Mouse (Mus musculus): ENCODE data around the gene Krtap5-2. TPM values are rescaled to one million over a fixed set of nuclear protein-coding genes. Genes with fewer than 3 reads are reported as not detected.
"Not testable (repeated sequence)": the region's sequence is repeated elsewhere in the genome, so short reads cannot be mapped to it uniquely, and the experiment has no call there.

The Krtap5-2 gene
- total RNA-seq, 2 experiments from 2014 or later, result not detected

GRCm38 (mm10) chr7:142140696-142141095, 35.1 kb downstream of the Krtap5-2 start:
- DNase-seq (ENCODE audit: low spot score in 2 of 2), result no peak

GRCm38 (mm10) chr7:142135934-142136333, 39.9 kb downstream of the Krtap5-2 start, which contains the start of gene Gm39115:
TSS of gene Gm39115 (minus strand) at chr7:142136034.
- DNase-seq (ENCODE audit: low spot score in 2 of 2), result not testable (repeated sequence)

GRCm38 (mm10) chr7:142134206-142134995, 41.4 kb downstream of the Krtap5-2 start:
- DNase-seq (ENCODE audit: low spot score in 2 of 2), result no peak

- no peak for DNase-seq (ENCODE audit: low spot score in 2 of 2)
Measured at GRCm38 (mm10) chr7:142128843-142129242, 47.0 kb downstream of the Krtap5-2 start.

Other genes with a start within 250 kb of the Krtap5-2 start
- gene Brsk2, start 226.3 kb downstream of the Krtap5-2 start, total RNA-seq (2021), result 1 to 10 TPM; 1.8 to 2.1 TPM
- gene Mob2, start 114.9 kb downstream of the Krtap5-2 start, total RNA-seq (2021), result 10 to 100 TPM; 45.2 to 58.8 TPM
- gene Dusp8, start 80.2 kb downstream of the Krtap5-2 start, total RNA-seq (2021), result 10 to 100 TPM in 1 of 2 experiments, 1 to 10 TPM in 1; 8.9 to 23.6 TPM
- gene Gm45618, start 55.3 kb downstream of the Krtap5-2 start, total RNA-seq (2021), result not detected
- gene Gm39115, start 40.0 kb downstream of the Krtap5-2 start, total RNA-seq (2021), result not detected
- not detected for gene Gm45337, start 31.4 kb downstream of the Krtap5-2 start, total RNA-seq (2021)
- not detected for gene Gm29735, start 18.9 kb downstream of the Krtap5-2 start, total RNA-seq (2021)
- not detected for gene Gm4553, start 10.3 kb downstream of the Krtap5-2 start, total RNA-seq (2021)
- not detected for gene Gm10153, start 14.4 kb upstream of the Krtap5-2 start, total RNA-seq (2021)
- not detected for gene Krtap5-3, start 25.4 kb upstream of the Krtap5-2 start, total RNA-seq (2021)
- not detected for gene Gm7579, start 35.9 kb upstream of the Krtap5-2 start, total RNA-seq (2021)
- not detected for gene Krtap5-5, start 54.0 kb upstream of the Krtap5-2 start, total RNA-seq (2021)
- gene Gm40460, start 65.1 kb upstream of the Krtap5-2 start, total RNA-seq (2021), result not detected
- gene Gm2431, start 82.3 kb upstream of the Krtap5-2 start, total RNA-seq (2021), result not detected
- not detected for gene Gm4559, start 98.4 kb upstream of the Krtap5-2 start, total RNA-seq (2021)
- not detected for gene Krtap5-1, start 121.1 kb upstream of the Krtap5-2 start, total RNA-seq (2021)
- gene Krtap5-4, start 127.5 kb upstream of the Krtap5-2 start, total RNA-seq (2021), result not detected
- gene Ifitm10, start 197.7 kb upstream of the Krtap5-2 start, total RNA-seq (2021), result 1 to 10 TPM; 2.1 to 3.1 TPM
- 1 to 10 TPM; 3.1 to 9.4 TPM for gene Gm49369, start 206.7 kb upstream of the Krtap5-2 start, total RNA-seq (2021)
- 1,000 to 10,000 TPM; 1,152 to 1,350 TPM for gene Ctsd, start 212.0 kb upstream of the Krtap5-2 start, total RNA-seq (2021)

All from adrenal gland, adult 18-20 months (tissue).